Mouse (Mus musculus): ENCODE results near the gene Napb. TPM values are rescaled to one million over a fixed set of nuclear protein-coding genes. Genes with fewer than 3 reads are reported as not detected.

Gene Napb
- polyA plus RNA-seq, 2 experiments, result 0.14 to 0.36 TPM

DNA sequence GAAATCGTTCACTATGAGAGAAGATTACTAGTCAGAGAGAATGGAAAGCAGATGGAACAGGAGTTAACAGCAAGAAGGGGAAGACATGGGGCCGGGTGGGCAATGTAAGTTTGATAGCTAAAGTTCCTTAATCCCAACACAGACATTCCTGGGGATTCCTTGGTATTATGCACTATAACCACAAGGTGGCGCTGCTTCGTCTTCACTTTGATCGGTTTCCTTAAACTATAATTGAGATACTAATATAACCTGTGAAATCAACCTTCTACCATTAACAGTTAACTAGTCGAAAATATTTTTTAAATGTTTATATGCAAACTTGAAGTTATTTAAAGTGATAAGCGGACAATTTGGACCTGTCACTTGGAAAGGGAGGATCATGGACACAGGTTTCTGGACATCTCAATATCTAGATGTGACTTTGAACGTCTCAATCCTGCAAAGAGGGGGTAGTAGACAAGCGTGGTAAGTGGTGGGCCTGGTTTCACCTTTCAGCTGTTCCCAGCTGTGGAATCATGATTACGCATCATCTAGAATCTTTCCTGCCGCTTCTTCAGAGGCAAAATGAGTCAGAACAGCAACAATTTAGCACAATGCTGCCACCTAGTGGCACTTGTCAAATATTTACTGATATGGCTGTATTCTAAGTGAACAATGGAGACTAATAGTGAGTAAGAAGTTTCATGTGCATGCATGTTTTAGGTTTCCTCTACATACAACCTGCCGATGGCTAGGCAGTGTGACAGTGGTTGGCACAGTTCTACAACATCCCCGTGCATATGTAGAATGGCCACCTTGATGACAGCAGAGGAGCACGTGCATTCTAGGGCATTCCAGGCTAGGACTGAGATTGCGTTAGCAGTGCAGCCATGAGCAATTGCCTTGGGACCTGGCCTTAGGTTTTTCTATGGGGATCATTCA is 19.9 kb upstream of the Napb start:
- peak; percentile 57 to 73 (median 64) for DNase-seq (ENCODE audit: low read depth in 3 of 3, low spot score in 3 of 3)
- TF ChIP-seq EP300 (IDR thresholded peaks at IDR 0.05; ENCODE audit: low read depth) (no peak), CTCF (IDR thresholded peaks at IDR 0.05; ENCODE audit: low read depth) (peak; percentile 72)
- Histone ChIP-seq H3K27me3 (ENCODE audit: control insufficient read depth, insufficient read depth, low read length) (no peaks in the 10 kb centered on the region), H3K4me2 (ENCODE audit: low read depth) (peak overlapping the region; percentile 60), H3K9ac (replicated peaks) (no peak overlapping the region), H3K36me3 (replicated peaks; ENCODE audit: control insufficient read depth, insufficient read depth, low read depth) (no peaks in the 10 kb centered on the region), H3K4me3 (ENCODE audit: insufficient read depth in 1 of 2, low read depth in 2 of 2, low read length in 2 of 2) (0 out of 4 replicates have a peak overlapping the region, but pooled peaks have one; percentile 15 to 28), H3K4me1 (replicated peaks; ENCODE audit: control insufficient read depth in 2 of 2, insufficient read depth in 2 of 2, low read length in 1 of 2) (no peaks in the 10 kb centered on the region), H3K9me3 (ENCODE audit: control insufficient read depth, low read length) (no peaks in the 10 kb centered on the region), H3K27ac (no peak overlapping the region)
- WGBS (ENCODE audit: insufficient replicate concordance), result 12% methylated on average over 15 of the region's 15 CpGs
- peak; percentile 62; the same call in 1 of the 2 replicates for ATAC-seq (ENCODE audit: insufficient read depth)

- no peak within 1 kb of the TSS for H3K4me2 ChIP-seq (ENCODE audit: low read depth)
- 60% methylated on average over 1 of the region's 1 CpGs for WGBS (ENCODE audit: insufficient replicate concordance)
- H3K27me3 ChIP-seq (ENCODE audit: control insufficient read depth, insufficient read depth, low read length), result no peaks in the 10 kb centered on the region
- no peak within 1 kb of the TSS for H3K9ac ChIP-seq (replicated peaks)
- H3K9me3 ChIP-seq (ENCODE audit: control insufficient read depth, low read length), result no peaks in the 10 kb centered on the region
- ATAC-seq (ENCODE audit: insufficient read depth) (no peak), DNase-seq (ENCODE audit: low read depth in 3 of 3, low spot score in 3 of 3) (no peak)
- no peaks in the 10 kb centered on the region for H3K36me3 ChIP-seq (replicated peaks; ENCODE audit: control insufficient read depth, insufficient read depth, low read depth)
- no peak within 1 kb of the TSS for H3K27ac ChIP-seq
- TF ChIP-seq EP300 (IDR thresholded peaks at IDR 0.05; ENCODE audit: low read depth), result no peak
- H3K4me1 ChIP-seq (replicated peaks; ENCODE audit: control insufficient read depth in 2 of 2, insufficient read depth in 2 of 2, low read length in 1 of 2), result no peaks in the 10 kb centered on the region
- H3K4me3 ChIP-seq (ENCODE audit: insufficient read depth in 1 of 2, low read depth in 2 of 2, low read length in 2 of 2), result no peak within 1 kb of the TSS
These were observed 17.8 kb upstream of the Napb start, which contains the start of gene Cstl1 for GRCm38 (mm10) chr2:148750058-148750457. Gene Cstl1 (plus strand): TSS chr2:148750358.

- H3K9ac ChIP-seq (replicated peaks), result no peak overlapping the region
- ATAC-seq (ENCODE audit: insufficient read depth) (no peak), DNase-seq (ENCODE audit: low read depth in 3 of 3, low spot score in 3 of 3) (no peak)
- no peaks in the 10 kb centered on the region for H3K36me3 ChIP-seq (replicated peaks; ENCODE audit: control insufficient read depth, insufficient read depth, low read depth)
- TF ChIP-seq CTCF (IDR thresholded peaks at IDR 0.05; ENCODE audit: low read depth), result no peak
- H3K4me3 ChIP-seq (ENCODE audit: insufficient read depth in 1 of 2, low read depth in 2 of 2, low read length in 2 of 2), result no peak overlapping the region
- WGBS (ENCODE audit: insufficient replicate concordance), result 44% methylated on average over 3 of the region's 3 CpGs
- H3K9me3 ChIP-seq (ENCODE audit: control insufficient read depth, low read length), result no peaks in the 10 kb centered on the region
- no peaks in the 10 kb centered on the region for H3K4me1 ChIP-seq (replicated peaks; ENCODE audit: control insufficient read depth in 2 of 2, insufficient read depth in 2 of 2, low read length in 1 of 2)
- H3K27me3 ChIP-seq (ENCODE audit: control insufficient read depth, insufficient read depth, low read length), result no peaks in the 10 kb centered on the region
- no peak overlapping the region for H3K4me2 ChIP-seq (ENCODE audit: low read depth)
- H3K27ac ChIP-seq, result no peak overlapping the region
These were observed 11.7 kb upstream of the Napb start for GRCm38 (mm10) chr2:148743846-148744407.

- Histone ChIP-seq H3K4me2 (ENCODE audit: low read depth) (no peak overlapping the region), H3K27ac (no peak overlapping the region), H3K4me3 (ENCODE audit: insufficient read depth in 1 of 2, low read depth in 2 of 2, low read length in 2 of 2) (no peak overlapping the region), H3K9me3 (ENCODE audit: control insufficient read depth, low read length) (no peaks in the 10 kb centered on the region), H3K27me3 (ENCODE audit: control insufficient read depth, insufficient read depth, low read length) (no peaks in the 10 kb centered on the region), H3K9ac (replicated peaks) (no peak overlapping the region), H3K4me1 (replicated peaks; ENCODE audit: control insufficient read depth in 2 of 2, insufficient read depth in 2 of 2, low read length in 1 of 2) (no peaks in the 10 kb centered on the region), H3K36me3 (replicated peaks; ENCODE audit: control insufficient read depth, insufficient read depth, low read depth) (no peaks in the 10 kb centered on the region)
- WGBS (ENCODE audit: insufficient replicate concordance), result 56% methylated on average over 3 of the region's 3 CpGs
- no peak for DNase-seq (ENCODE audit: low read depth in 3 of 3, low spot score in 3 of 3)
- TF ChIP-seq EP300 (IDR thresholded peaks at IDR 0.05; ENCODE audit: low read depth) (no peak), CTCF (IDR thresholded peaks at IDR 0.05; ENCODE audit: low read depth) (no peak)
- no peak for ATAC-seq (ENCODE audit: insufficient read depth)
These were observed 10.7 kb upstream of the Napb start for GRCm38 (mm10) chr2:148743001-148743400.

DNA sequence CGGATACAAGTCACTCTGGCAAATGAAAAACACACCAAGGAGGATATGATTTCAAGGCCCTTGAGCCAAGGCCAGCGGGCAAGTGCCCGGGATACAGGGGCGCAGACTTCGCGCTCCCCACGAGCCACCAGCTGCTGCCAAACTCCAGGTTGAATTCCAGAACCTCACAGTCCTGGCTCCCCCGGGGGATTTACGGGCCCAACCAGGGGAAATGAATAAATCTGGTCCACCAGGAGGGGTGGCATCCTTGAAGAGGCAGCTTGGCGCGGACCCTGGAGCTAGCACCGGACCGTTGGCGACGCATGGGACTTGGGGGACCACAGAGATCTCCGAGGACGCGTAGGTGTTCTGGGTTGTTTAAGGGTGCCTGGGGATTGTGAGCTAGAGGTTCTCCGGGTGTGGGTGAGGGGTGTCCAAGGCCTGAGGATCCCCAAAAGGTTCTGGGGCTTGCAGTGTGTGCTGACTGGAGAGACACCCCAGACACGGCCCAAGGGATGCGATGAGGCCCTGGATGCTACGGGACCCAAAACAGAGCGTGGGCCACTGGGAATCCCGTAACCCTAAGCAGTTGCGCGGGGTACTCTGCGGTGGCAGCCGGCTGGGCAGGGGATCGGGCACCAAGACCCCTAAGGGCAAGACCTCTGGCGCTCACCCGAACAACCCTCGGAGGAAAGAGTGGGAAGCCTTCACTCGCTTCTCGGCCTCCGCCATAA is 497 bp downstream of the Napb start:
- Histone ChIP-seq H3K4me3 (ENCODE audit: insufficient read depth in 1 of 2, low read depth in 2 of 2, low read length in 2 of 2) (peak overlapping the region; percentile 62 to 69), H3K9ac (replicated peaks) (peak overlapping the region; percentile 49), H3K9me3 (ENCODE audit: control insufficient read depth, low read length) (no peaks in the 10 kb centered on the region), H3K4me1 (replicated peaks; ENCODE audit: control insufficient read depth in 2 of 2, insufficient read depth in 2 of 2, low read length in 1 of 2) (peaks cover 0 to 2% of the 10 kb centered on the region in 2 experiments; a peak in 2 of 4 replicates), H3K36me3 (replicated peaks; ENCODE audit: control insufficient read depth, insufficient read depth, low read depth) (no peaks in the 10 kb centered on the region), H3K4me2 (ENCODE audit: low read depth) (peak overlapping the region; percentile 75), H3K27ac (no peak overlapping the region), H3K27me3 (ENCODE audit: control insufficient read depth, insufficient read depth, low read length) (no peaks in the 10 kb centered on the region)
- ATAC-seq (ENCODE audit: insufficient read depth) (peak; percentile 36), DNase-seq (ENCODE audit: low read depth in 3 of 3, low spot score in 3 of 3) (no peak)
- 3% methylated on average over 35 of the region's 35 CpGs for WGBS (ENCODE audit: insufficient replicate concordance)
- TF ChIP-seq EP300 (IDR thresholded peaks at IDR 0.05; ENCODE audit: low read depth) (no peak), CTCF (IDR thresholded peaks at IDR 0.05; ENCODE audit: low read depth) (no peak)

Measured in liver, embryonic 14.5 days (tissue).